Mouse (Mus musculus) heart, embryonic 11.5 days (tissue): Measurements from ENCODE around the gene Dlgap5. TPM values are rescaled to one million over a fixed set of nuclear protein-coding genes. Genes with fewer than 3 reads are reported as not detected.

Experiments
- ATAC-seq: fragments of 200-750 bp; cut with Nextera tagmentation; replicated peaks from 2 replicates; pipeline ENCODE4 v1.8.0; 2017; ENCODE audit warnings: moderate library complexity; ENCODE audit not compliant: insufficient number of reproducible peaks, low FRiP score, low TSS enrichment
- H3K27ac ChIP-seq: fragments of 300-500 bp; sonication (generic); 2 replicates; pipeline ENCODE4 v1.5.1; 2014; ENCODE audit warnings: mild to moderate bottlenecking, low read depth, low read length
- H3K27me3 ChIP-seq: fragments of 300-500 bp; sonication (generic); 2 replicates; pipeline ENCODE4 v1.6.1; 2014; ENCODE audit warnings: mild to moderate bottlenecking, low read length, mixed read lengths; ENCODE audit not compliant: control insufficient read depth, insufficient read depth
- H3K36me3 ChIP-seq: fragments of 300-500 bp; sonication (generic); 2 replicates; pipeline ENCODE4 v1.6.1; 2014; ENCODE audit warnings: mild to moderate bottlenecking, low read length, moderate library complexity, mixed read lengths; ENCODE audit not compliant: control insufficient read depth, insufficient read depth
- H3K4me1 ChIP-seq: fragments of 300-500 bp; sonication (generic); 2 replicates; pipeline ENCODE4 v1.6.1; 2014; ENCODE audit warnings: low read length; ENCODE audit not compliant: control insufficient read depth, insufficient read depth
- H3K4me2 ChIP-seq: fragments of 300-500 bp; sonication (generic); 2 replicates; pipeline ENCODE4 v1.6.1; 2014; ENCODE audit warnings: mild to moderate bottlenecking, moderate library complexity
- H3K4me3 ChIP-seq: fragments of 300-500 bp; sonication (generic); 2 replicates; pipeline ENCODE4 v1.5.1; 2014; ENCODE audit warnings: low read depth, low read length
- H3K9ac ChIP-seq: fragments of 300-500 bp; sonication (generic); 2 replicates; pipeline ENCODE4 v1.6.1; 2014; ENCODE audit warnings: mild to moderate bottlenecking, low read depth, low read length, moderate library complexity
- H3K9me3 ChIP-seq: fragments of 300-500 bp; sonication (generic); replicated peaks from 2 replicates; pipeline ENCODE4 v1.6.1; 2016; ENCODE audit warnings: low read length; ENCODE audit not compliant: control insufficient read depth
- WGBS: fragments of 180-500 bp; shearing (Covaris S2); extraction: QIAGEN DNeasy Blood & Tissue Kit; methylation state at CpG from one replicate; pipeline ENCODE4 v1.1.7; 2014; ENCODE audit not compliant: insufficient replicate concordance; 5-methylcytosine and 5-hydroxymethylcytosine counted together
- polyA plus RNA-seq: library from polyadenylated mRNA; unstranded; fragments of >200 nt; fragmentation: Nextera tagmentation; extraction: Ambion mirVana; gene quantifications from 2 replicates; pipeline ENCODE4 v1.2.1, GENCODE M21; 2014

The Dlgap5 gene
- polyA plus RNA-seq, 1 experiment from 2014 or later = 47.9 TPM

GRCm38 (mm10) chr14:47445331-47446095, 27.3 kb upstream of the Dlgap5 start:
- Histone ChIP-seq H3K9me3 (no peaks in the 10 kb centered on the region), H3K9ac (no peak overlapping the region)
- 59% methylated on average over 9 of the region's 9 CpGs for WGBS

GRCm38 (mm10) chr14:47444907-47445306, 26.7 kb upstream of the Dlgap5 start:
- WGBS = 55% methylated on average over 2 of the region's 2 CpGs
- Histone ChIP-seq H3K4me2 (no peak overlapping the region; the same call in 1 of the 2 replicates), H3K4me1 (no peaks in the 10 kb centered on the region), H3K4me3 (no peak overlapping the region), H3K27me3 (no peaks in the 10 kb centered on the region), H3K36me3 (no peaks in the 10 kb centered on the region), H3K27ac (no peak overlapping the region; the same call in 1 of the 2 replicates), H3K9me3 (no peaks in the 10 kb centered on the region), H3K9ac (no peak overlapping the region)
- ATAC-seq = no peak

More at GRCm38 (mm10) chr14:47445331-47446095, 27.3 kb upstream of the Dlgap5 start:
- Histone ChIP-seq H3K4me3 (no peak overlapping the region), H3K27ac (no peak overlapping the region), H3K4me1 (no peaks in the 10 kb centered on the region), H3K4me2 (no peak overlapping the region; the same call in 1 of the 2 replicates), H3K36me3 (no peaks in the 10 kb centered on the region), H3K27me3 (no peaks in the 10 kb centered on the region)
- no peak for ATAC-seq

DNA sequence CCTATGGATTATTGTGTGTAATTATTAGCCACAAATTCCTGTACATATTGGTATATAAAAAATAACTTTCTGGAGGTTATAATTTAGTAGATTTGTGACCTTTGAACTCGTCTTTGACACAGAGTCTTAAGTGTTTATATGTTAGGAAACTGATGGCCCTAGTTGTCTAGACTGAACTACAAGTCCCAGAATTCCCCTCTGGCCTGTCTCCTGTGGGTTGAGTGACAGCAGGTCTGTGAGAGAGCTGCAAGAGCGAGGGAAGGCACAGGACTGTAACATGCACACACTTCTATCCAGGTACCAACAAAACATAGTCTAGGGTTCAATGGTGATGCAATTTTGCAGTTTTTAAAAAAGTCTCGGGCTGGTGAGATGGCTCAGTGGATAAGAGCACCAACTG, 20.7 kb upstream of the Dlgap5 start:
- H3K9ac ChIP-seq = no peak overlapping the region
- H3K9me3 ChIP-seq = no peaks in the 10 kb centered on the region; the same call in 1 of the 2 replicates
- H3K4me2 ChIP-seq = no peak overlapping the region
- H3K36me3 ChIP-seq = no peaks in the 10 kb centered on the region
- H3K4me3 ChIP-seq = no peak overlapping the region
- no peak for ATAC-seq
- no peaks in the 10 kb centered on the region for H3K27me3 ChIP-seq
- WGBS = 57% methylated on average over 3 of the region's 3 CpGs
- no peak overlapping the region for H3K27ac ChIP-seq
- no peaks in the 10 kb centered on the region for H3K4me1 ChIP-seq

DNA sequence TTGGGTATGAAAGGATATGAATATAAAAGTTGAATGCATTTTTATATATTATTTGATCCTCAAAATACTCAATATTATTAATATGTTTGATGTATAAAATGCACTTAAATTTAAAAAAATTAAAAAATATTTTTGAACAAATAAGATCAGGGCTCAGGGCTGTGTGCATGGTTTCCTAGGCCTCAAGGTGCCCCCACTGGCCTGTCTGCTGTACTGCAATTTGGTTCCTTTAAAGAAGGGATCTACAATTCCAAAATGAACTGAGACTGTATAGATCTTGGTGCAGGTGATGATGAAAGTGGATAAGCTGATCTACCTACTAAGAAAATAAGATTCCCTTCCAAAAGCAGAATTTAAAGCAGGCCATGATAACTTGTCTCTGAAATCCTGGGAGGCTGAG, 14.8 kb upstream of the Dlgap5 start:
- no peaks in the 10 kb centered on the region; the same call in 1 of the 2 replicates for H3K9me3 ChIP-seq
- no peak overlapping the region for H3K4me3 ChIP-seq
- H3K27me3 ChIP-seq = no peaks in the 10 kb centered on the region
- H3K9ac ChIP-seq = no peak overlapping the region
- no peak for ATAC-seq
- no peak overlapping the region for H3K4me2 ChIP-seq
- H3K27ac ChIP-seq = no peak overlapping the region
- H3K4me1 ChIP-seq = no peaks in the 10 kb centered on the region
- H3K36me3 ChIP-seq = no peaks in the 10 kb centered on the region

DNA sequence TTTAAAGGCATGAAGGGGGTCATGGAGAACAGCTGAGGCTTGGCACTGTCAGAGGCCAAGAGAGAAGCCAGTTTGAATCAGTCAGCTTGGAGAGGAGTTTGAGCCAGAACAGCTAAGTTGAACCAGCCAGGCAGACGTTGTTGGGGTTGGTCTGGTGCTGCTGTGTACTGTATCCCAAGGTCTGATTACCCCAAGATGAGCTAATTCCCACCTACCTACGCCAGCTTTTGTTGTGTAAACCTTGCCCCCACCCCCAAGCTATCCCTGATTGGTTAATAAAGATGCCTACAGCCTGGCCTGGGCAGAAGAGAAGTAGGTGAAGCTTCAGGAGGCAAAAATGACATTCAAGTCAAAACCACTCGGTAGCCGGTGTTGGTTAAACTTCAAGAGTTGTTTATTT, 4.3 kb upstream of the Dlgap5 start:
- no peaks in the 10 kb centered on the region for H3K27me3 ChIP-seq
- H3K27ac ChIP-seq = no peak overlapping the region
- H3K4me2 ChIP-seq = no peak overlapping the region
- H3K4me3 ChIP-seq = no peak overlapping the region
- WGBS = 58% methylated on average over 4 of the region's 4 CpGs
- peaks cover 6% of the 10 kb centered on the region for H3K4me1 ChIP-seq
- no peaks in the 10 kb centered on the region for H3K36me3 ChIP-seq
- no peaks in the 10 kb centered on the region for H3K9me3 ChIP-seq
- no peak overlapping the region for H3K9ac ChIP-seq
- no peak for ATAC-seq

GRCm38 (mm10) chr14:47421606-47422005, 3.4 kb upstream of the Dlgap5 start:
- no peaks in the 10 kb centered on the region for H3K27me3 ChIP-seq
- no peak overlapping the region for H3K27ac ChIP-seq
- H3K9ac ChIP-seq = no peak overlapping the region
- no peaks in the 10 kb centered on the region for H3K9me3 ChIP-seq
- ATAC-seq = no peak
- no peaks in the 10 kb centered on the region for H3K36me3 ChIP-seq
- peaks cover 10% of the 10 kb centered on the region for H3K4me1 ChIP-seq
- H3K4me3 ChIP-seq = no peak overlapping the region
- WGBS = 29% methylated on average over 2 of the region's 2 CpGs
- no peak overlapping the region for H3K4me2 ChIP-seq

DNA sequence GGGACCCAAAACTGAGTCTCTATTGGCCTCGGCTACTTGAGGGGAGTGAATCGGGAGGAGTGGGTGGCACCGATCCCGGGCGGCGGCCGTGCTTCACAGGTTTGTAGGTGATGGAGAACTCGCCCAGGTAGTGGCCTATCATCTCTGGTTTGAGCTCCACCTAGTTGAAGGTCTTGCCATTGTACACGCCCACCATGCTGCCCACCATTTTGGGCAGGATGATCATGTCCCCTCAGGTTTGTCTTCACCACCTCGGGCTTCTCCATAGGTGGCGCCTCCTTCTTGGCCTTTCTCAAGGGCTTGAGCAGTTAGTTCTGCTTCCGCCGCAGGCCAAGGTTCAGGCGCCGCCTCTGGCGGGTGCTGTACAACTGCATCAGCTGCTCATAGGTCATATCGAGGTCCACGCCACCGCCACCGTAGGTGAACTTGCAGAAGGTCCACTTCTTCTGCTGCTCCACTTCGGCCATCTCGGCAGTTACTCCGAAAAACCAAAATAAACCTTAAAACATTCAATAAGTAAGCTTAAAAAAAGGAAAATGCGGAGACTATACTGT, 1.6 kb upstream of the Dlgap5 start:
- Histone ChIP-seq H3K9ac (no peak overlapping the region), H3K27ac (no peak overlapping the region), H3K36me3 (peaks cover 2% of the 10 kb centered on the region; the same call in 1 of the 2 replicates), H3K4me2 (no peak overlapping the region), H3K4me3 (no peak overlapping the region), H3K27me3 (no peaks in the 10 kb centered on the region), H3K4me1 (peaks cover 10% of the 10 kb centered on the region), H3K9me3 (no peaks in the 10 kb centered on the region)
- 86% methylated on average over 24 of the region's 24 CpGs for WGBS
- no peak for ATAC-seq

GRCm38 (mm10) chr14:47419034-47419625, 923 bp upstream of the Dlgap5 start:
- Histone ChIP-seq H3K27me3 (no peaks in the 10 kb centered on the region), H3K4me2 (no peak overlapping the region; the same call in 1 of the 2 replicates), H3K4me3 (no peak overlapping the region), H3K4me1 (peaks cover 10% of the 10 kb centered on the region), H3K36me3 (peaks cover 2% of the 10 kb centered on the region; the same call in 1 of the 2 replicates), H3K9me3 (no peaks in the 10 kb centered on the region), H3K9ac (no peak overlapping the region), H3K27ac (no peak overlapping the region)
- 81% methylated on average over 9 of the region's 9 CpGs for WGBS
- ATAC-seq = no peak
